Mouse (Mus musculus) retina, adult 2 months (tissue): ENCODE data around the gene Gm11992.

Experiments
- DNase-seq: peaks from one replicate; pipeline ENCODE4 v3.0.0-alpha.2; 2012; ENCODE audit warnings: low read depth, low spot score

Gm11992 gene

GRCm38 (mm10) chr11:9115367-9116120 is 67.2 kb downstream of the Gm11992 start:
- DNase-seq: no peak

- no peak for DNase-seq
Measured at GRCm38 (mm10) chr11:9116121-9116520, 67.7 kb downstream of the Gm11992 start.

- no peak for DNase-seq
Measured at GRCm38 (mm10) chr11:9116916-9117315, 68.5 kb downstream of the Gm11992 start.

GRCm38 (mm10) chr11:9117358-9118049 is 69.1 kb downstream of the Gm11992 start:
- DNase-seq: no peak

GRCm38 (mm10) chr11:9118050-9118420 is 69.6 kb downstream of the Gm11992 start, which contains the start of gene Upp1:
Gene Upp1 (plus strand): TSS chr11:9118103.
- no peak for DNase-seq

- DNase-seq: no peak
Measured at GRCm38 (mm10) chr11:9118421-9119121, 70.2 kb downstream of the Gm11992 start.
